Mouse (Mus musculus): ENCODE data around the gene Ndufs8. TPM values are rescaled to one million over a fixed set of nuclear protein-coding genes. Genes with fewer than 3 reads are reported as not detected.

The Ndufs8 gene
- polyA plus RNA-seq, 1 experiment from 2014 or later, result 225 TPM

GRCm38 (mm10) chr19:3907876-3908660, 4.5 kb downstream of the Ndufs8 start:
- WGBS, result 74% methylated on average over 8 of the region's 8 CpGs
- no peaks in the 10 kb centered on the region for H3K9me3 ChIP-seq (ENCODE audit: low read length)
- H3K4me3 ChIP-seq (ENCODE audit: low read depth, low read length), result 0 out of 2 replicates have a peak overlapping the region, but pooled peaks have one; percentile 63
- no peaks in the 10 kb centered on the region for H3K27me3 ChIP-seq (replicated peaks; ENCODE audit: insufficient read depth, low read length)
- ATAC-seq (no peak), DNase-seq (ENCODE audit: low spot score) (peak; percentile 35)
- no peak overlapping the region for H3K9ac ChIP-seq (replicated peaks; ENCODE audit: low read depth)
- H3K4me1 ChIP-seq (ENCODE audit: insufficient read depth, low read depth, low read length), result peaks cover 15% of the 10 kb centered on the region
- TF ChIP-seq EP300 (IDR thresholded peaks at IDR 0.05) (no peak), CTCF (IDR thresholded peaks at IDR 0.05) (no peak)
- no peak overlapping the region for H3K27ac ChIP-seq (ENCODE audit: low read length)
- peak overlapping the region; percentile 86; the same call in 1 of the 2 replicates for H3K4me2 ChIP-seq (replicated peaks; ENCODE audit: low read depth, low read length)
- peaks cover 10% of the 10 kb centered on the region; the same call in 1 of the 2 replicates for H3K36me3 ChIP-seq (ENCODE audit: insufficient read depth, low read length)

- ATAC-seq (peak; percentile 89), DNase-seq (ENCODE audit: low spot score) (peak; percentile 93)
- H3K36me3 ChIP-seq (ENCODE audit: insufficient read depth, low read length), result peaks cover 20% of the 10 kb centered on the region
Measured at GRCm38 (mm10) chr19:3906795-3907786, 5.5 kb downstream of the Ndufs8 start, which contains the start of gene Tcirg1. Gene Tcirg1, minus strand, starts transcription at chr19:3907133.

GRCm38 (mm10) chr19:3906326-3906725, 6.2 kb downstream of the Ndufs8 start:
- Histone ChIP-seq H3K4me2 (replicated peaks; ENCODE audit: low read depth, low read length) (peak overlapping the region; percentile 86), H3K27ac (ENCODE audit: low read length) (peak overlapping the region; percentile 77), H3K9me3 (ENCODE audit: low read length) (no peaks in the 10 kb centered on the region), H3K9ac (replicated peaks; ENCODE audit: low read depth) (peak overlapping the region; percentile 41), H3K36me3 (ENCODE audit: insufficient read depth, low read length) (peaks cover 26% of the 10 kb centered on the region), H3K27me3 (replicated peaks; ENCODE audit: insufficient read depth, low read length) (no peaks in the 10 kb centered on the region), H3K4me3 (ENCODE audit: low read depth, low read length) (peak overlapping the region; percentile 63), H3K4me1 (ENCODE audit: insufficient read depth, low read depth, low read length) (peaks cover 15% of the 10 kb centered on the region)
- DNase-seq (ENCODE audit: low spot score), result no peak
- no peak for ATAC-seq
- no peak for TF ChIP-seq EP300 (IDR thresholded peaks at IDR 0.05)
- 14% methylated on average over 10 of the region's 10 CpGs for WGBS

More at GRCm38 (mm10) chr19:3906795-3907786, 5.5 kb downstream of the Ndufs8 start, which contains the start of gene Tcirg1:
- Histone ChIP-seq H3K4me2 (replicated peaks; ENCODE audit: low read depth, low read length) (peak within 1 kb of the TSS; percentile 86), H3K4me1 (ENCODE audit: insufficient read depth, low read depth, low read length) (peaks cover 15% of the 10 kb centered on the region), H3K9me3 (ENCODE audit: low read length) (no peaks in the 10 kb centered on the region), H3K27ac (ENCODE audit: low read length) (peak within 1 kb of the TSS; percentile 77), H3K27me3 (replicated peaks; ENCODE audit: insufficient read depth, low read length) (no peaks in the 10 kb centered on the region), H3K9ac (replicated peaks; ENCODE audit: low read depth) (peak within 1 kb of the TSS; percentile 41), H3K4me3 (ENCODE audit: low read depth, low read length) (peak within 1 kb of the TSS; percentile 63)
- WGBS, result 4% methylated on average over 34 of the region's 36 CpGs
- no peak for TF ChIP-seq CTCF (IDR thresholded peaks at IDR 0.05)
- no peak for TF ChIP-seq EP300 (IDR thresholded peaks at IDR 0.05)

GRCm38 (mm10) chr19:3905261-3905969, 7.2 kb downstream of the Ndufs8 start:
- Histone ChIP-seq H3K27me3 (replicated peaks; ENCODE audit: insufficient read depth, low read length) (no peaks in the 10 kb centered on the region), H3K4me2 (replicated peaks; ENCODE audit: low read depth, low read length) (peak overlapping the region; percentile 86), H3K4me3 (ENCODE audit: low read depth, low read length) (peak overlapping the region; percentile 63), H3K9ac (replicated peaks; ENCODE audit: low read depth) (0 out of 2 replicates have a peak overlapping the region, but pooled peaks have one; percentile 3), H3K4me1 (ENCODE audit: insufficient read depth, low read depth, low read length) (peaks cover 15% of the 10 kb centered on the region), H3K36me3 (ENCODE audit: insufficient read depth, low read length) (peaks cover 26% of the 10 kb centered on the region), H3K27ac (ENCODE audit: low read length) (peak overlapping the region; percentile 68), H3K9me3 (ENCODE audit: low read length) (no peaks in the 10 kb centered on the region)
- ATAC-seq (peak; percentile 43), DNase-seq (ENCODE audit: low spot score) (peak; percentile 89)
- WGBS, result 2% methylated on average over 6 of the region's 6 CpGs
- TF ChIP-seq EP300 (IDR thresholded peaks at IDR 0.05) (peak; percentile 7; the same call in 1 of the 2 replicates), CTCF (IDR thresholded peaks at IDR 0.05) (no peak)

GRCm38 (mm10) chr19:3904363-3904675, 8.3 kb downstream of the Ndufs8 start:
- TF ChIP-seq CTCF (IDR thresholded peaks at IDR 0.05), result no peak
- no peak for TF ChIP-seq EP300 (IDR thresholded peaks at IDR 0.05)
- peak overlapping the region; percentile 86 for H3K4me2 ChIP-seq (replicated peaks; ENCODE audit: low read depth, low read length)
- no peak overlapping the region for H3K4me3 ChIP-seq (ENCODE audit: low read depth, low read length)
- no peaks in the 10 kb centered on the region for H3K9me3 ChIP-seq (ENCODE audit: low read length)
- peak overlapping the region; percentile 68 for H3K27ac ChIP-seq (ENCODE audit: low read length)
- ATAC-seq (no peak), DNase-seq (ENCODE audit: low spot score) (no peak)
- no peak overlapping the region for H3K9ac ChIP-seq (replicated peaks; ENCODE audit: low read depth)
- peaks cover 15% of the 10 kb centered on the region for H3K4me1 ChIP-seq (ENCODE audit: insufficient read depth, low read depth, low read length)
- 59% methylated on average over 10 of the region's 10 CpGs for WGBS
- no peaks in the 10 kb centered on the region for H3K27me3 ChIP-seq (replicated peaks; ENCODE audit: insufficient read depth, low read length)
- H3K36me3 ChIP-seq (ENCODE audit: insufficient read depth, low read length), result peaks cover 22% of the 10 kb centered on the region
